8 mouse cellular contexts compared by ENCODE assay signal in the genomic region with DNA sequence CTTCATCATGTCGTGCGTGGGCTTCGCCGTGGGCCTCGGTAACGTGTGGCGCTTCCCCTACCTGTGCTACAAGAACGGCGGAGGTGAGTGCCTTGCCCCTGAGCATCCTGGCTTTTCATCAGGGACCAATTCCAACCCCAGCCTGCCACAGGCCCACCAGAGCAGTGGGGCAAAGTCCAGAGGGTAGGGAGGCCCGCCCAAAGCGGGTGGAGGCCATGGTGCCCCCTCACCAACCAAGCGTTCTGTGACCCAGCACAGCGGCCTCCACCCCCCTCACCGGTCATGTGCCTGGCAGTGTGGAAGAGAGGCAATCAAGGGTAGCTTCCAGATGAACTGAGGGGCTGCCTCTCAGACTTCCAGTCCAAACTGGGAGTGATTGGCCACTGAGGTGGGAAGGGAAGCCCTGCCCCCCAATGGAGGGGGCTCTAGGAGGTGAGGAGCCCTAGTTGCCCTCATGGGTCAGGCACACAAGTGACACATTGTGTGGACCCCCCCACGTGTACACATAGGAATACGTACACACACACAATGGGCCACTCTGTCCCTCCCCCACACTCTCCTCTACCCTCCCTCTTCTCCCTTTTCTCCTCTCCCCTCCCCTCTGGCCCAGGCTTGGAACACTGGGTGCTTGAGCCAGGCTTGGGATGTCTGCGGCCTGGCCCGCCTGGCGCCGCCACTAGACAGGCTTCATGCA. TPM values are rescaled to one million over a fixed set of nuclear protein-coding genes. Genes with fewer than 3 reads are reported as not detected.
A peak's percentile ranks its signal among the peaks of the same experiment; 100 is the strongest.
DNase-seq lines count a peak whose midpoint lies in the region; ATAC-seq and TF ChIP-seq lines count a peak whose summit lies in the region.

No protein-coding gene starts in this region.

- H3K36me3 ChIP-seq in forebrain, embryonic 15.5 days, result no peaks in the 10 kb centered on the region
- H3K36me3 ChIP-seq in hindbrain, postnatal 0 days (ENCODE audit: insufficient read depth, low read length), result no peaks in the 10 kb centered on the region
- peaks cover 27% of the 10 kb centered on the region for H3K36me3 ChIP-seq in limb, embryonic 15.5 days
- 0 out of 2 replicates have a peak, but pooled peaks cover 5% of the 10 kb centered on the region for H3K36me3 ChIP-seq in neural tube, embryonic 15.5 days

- H3K9me3 ChIP-seq in forebrain, embryonic 15.5 days, result no peaks in the 10 kb centered on the region
- no peaks in the 10 kb centered on the region for H3K9me3 ChIP-seq in hindbrain, postnatal 0 days (ENCODE audit: low read length)
- H3K9me3 ChIP-seq in limb, embryonic 15.5 days, result no peaks in the 10 kb centered on the region
- H3K9me3 ChIP-seq in neural tube, embryonic 15.5 days (replicated peaks), result no peaks in the 10 kb centered on the region

- no peak for DNase-seq in frontal cortex, postnatal 14 days (ENCODE audit: low spot score in 2 of 2)
- DNase-seq in hindbrain, postnatal 0 days (ENCODE audit: low spot score), result peak; percentile 36
- DNase-seq in frontal cortex, postnatal 10 days (ENCODE audit: low spot score in 2 of 2), result no peak

- TF ChIP-seq CTCF in bone marrow macrophage, adult 2 months (IDR thresholded peaks at IDR 0.05; ENCODE audit: low read depth, low read length), result no peak
- no peak for TF ChIP-seq CTCF in hindbrain, postnatal 0 days (IDR thresholded peaks at IDR 0.05; ENCODE audit: low read depth)

- peak overlapping the region; percentile 63 for H3K27ac ChIP-seq in bone marrow macrophage, adult 2 months (ENCODE audit: insufficient read depth, low read depth, low read length)
- H3K27ac ChIP-seq in forebrain, embryonic 15.5 days (replicated peaks), result peak overlapping the region; percentile 40
- H3K27ac ChIP-seq in hindbrain, postnatal 0 days, result peak overlapping the region; percentile 73; the same call in 1 of the 2 replicates
- H3K27ac ChIP-seq in limb, embryonic 15.5 days, result peak overlapping the region; percentile 76
- peak overlapping the region; percentile 74 for H3K27ac ChIP-seq in neural tube, embryonic 15.5 days (replicated peaks)

- 26% methylated on average over 20 of the region's 20 CpGs for WGBS in forebrain, embryonic 15.5 days
- 28% methylated on average over 20 of the region's 20 CpGs for WGBS in hindbrain, postnatal 0 days
- WGBS in limb, embryonic 15.5 days, result 23% methylated on average over 20 of the region's 20 CpGs
- 27% methylated on average over 20 of the region's 20 CpGs for WGBS in neural tube, embryonic 15.5 days

- peak overlapping the region; percentile 66 for H3K4me2 ChIP-seq in forebrain, embryonic 15.5 days (replicated peaks)
- H3K4me2 ChIP-seq in hindbrain, postnatal 0 days (ENCODE audit: low read depth, low read length), result peak overlapping the region; percentile 65
- peak overlapping the region; percentile 67 for H3K4me2 ChIP-seq in limb, embryonic 15.5 days
- H3K4me2 ChIP-seq in neural tube, embryonic 15.5 days, result peak overlapping the region; percentile 66

- peak overlapping the region; percentile 81 for H3K4me3 ChIP-seq in bone marrow macrophage, adult 2 months (ENCODE audit: insufficient read depth, low read length)
- peak overlapping the region; percentile 67 for H3K4me3 ChIP-seq in forebrain, embryonic 15.5 days
- peak overlapping the region; percentile 58 for H3K4me3 ChIP-seq in hindbrain, postnatal 0 days (ENCODE audit: low read length)
- peak overlapping the region; percentile 63 for H3K4me3 ChIP-seq in limb, embryonic 15.5 days
- H3K4me3 ChIP-seq in neural tube, embryonic 15.5 days (replicated peaks), result peak overlapping the region; percentile 57

- peak; percentile 32; the same call in 1 of the 2 replicates for ATAC-seq in frontal cortex, adult (ENCODE audit: low TSS enrichment)
- ATAC-seq in forebrain, embryonic 15.5 days (replicated peaks), result peak; percentile 23
- ATAC-seq in hindbrain, postnatal 0 days, result peak; percentile 68
- ATAC-seq in limb, embryonic 15.5 days (ENCODE audit: insufficient number of reproducible peaks, low FRiP score, low TSS enrichment, low read depth), result 0 out of 2 replicates have a peak, but pooled peaks have one; percentile 16
- ATAC-seq in neural tube, embryonic 15.5 days (ENCODE audit: low FRiP score), result peak; percentile 33; the same call in 1 of the 2 replicates

- no peaks in the 10 kb centered on the region for H3K27me3 ChIP-seq in forebrain, embryonic 15.5 days
- H3K27me3 ChIP-seq in hindbrain, postnatal 0 days (ENCODE audit: insufficient read depth, low read length), result no peaks in the 10 kb centered on the region
- 0 out of 2 replicates have a peak, but pooled peaks cover 7% of the 10 kb centered on the region for H3K27me3 ChIP-seq in limb, embryonic 15.5 days
- H3K27me3 ChIP-seq in neural tube, embryonic 15.5 days (replicated peaks), result no peaks in the 10 kb centered on the region

- TF ChIP-seq POLR2A in bone marrow macrophage, adult 2 months (IDR thresholded peaks at IDR 0.05; ENCODE audit: borderline replicate concordance, low read depth, low read length), result no peak

- H3K4me1 ChIP-seq in bone marrow macrophage, adult 2 months (ENCODE audit: control insufficient read depth, insufficient read depth, low read length), result peaks cover 17% of the 10 kb centered on the region
- H3K4me1 ChIP-seq in forebrain, embryonic 15.5 days, result peaks cover 22% of the 10 kb centered on the region
- H3K4me1 ChIP-seq in hindbrain, postnatal 0 days (ENCODE audit: insufficient read depth, low read length), result no peaks in the 10 kb centered on the region
- H3K4me1 ChIP-seq in limb, embryonic 15.5 days, result peaks cover 15% of the 10 kb centered on the region
- H3K4me1 ChIP-seq in neural tube, embryonic 15.5 days, result peaks cover 16% of the 10 kb centered on the region

- peak overlapping the region; percentile 68 for H3K9ac ChIP-seq in forebrain, embryonic 15.5 days (replicated peaks)
- H3K9ac ChIP-seq in hindbrain, postnatal 0 days (replicated peaks; ENCODE audit: low read length), result peak overlapping the region; percentile 74
- H3K9ac ChIP-seq in limb, embryonic 15.5 days, result peak overlapping the region; percentile 63
- peak overlapping the region; percentile 70 for H3K9ac ChIP-seq in neural tube, embryonic 15.5 days (replicated peaks)

RNA-seq across cellular contexts. Expression of a gene that starts 1.2 kb away (rescaled TPM):
- 39.8 and 41.2 TPM in 2 replicates for polyA plus RNA-seq in bone marrow macrophage, adult 2 months (2012; ENCODE audit: insufficient read depth, insufficient read length, missing spikeins)
- polyA plus RNA-seq in forebrain, embryonic 15.5 days (2015; fragmentation: Nextera tagmentation; extraction: Ambion mirVana), result 6.5 and 7.0 TPM in 2 replicates
- total RNA-seq in hindbrain, postnatal 0 days (2014; rRNA removed), result 60.6 and 61.1 TPM in 2 replicates
- polyA plus RNA-seq in hindbrain, postnatal 0 days (2015; fragmentation: Nextera tagmentation; extraction: Ambion mirVana), result 7.6 and 8.2 TPM in 2 replicates
- polyA plus RNA-seq in limb, embryonic 15.5 days (2015; fragmentation: Nextera tagmentation; extraction: Ambion mirVana), result 7.2 and 8.3 TPM in 2 replicates
- polyA plus RNA-seq in neural tube, embryonic 15.5 days (2015; fragmentation: Nextera tagmentation; extraction: Ambion mirVana), result 8.2 TPM in 2 replicates

RNA-seq across cellular contexts. Expression of a gene that starts 14.2 kb away (rescaled TPM):
- polyA plus RNA-seq in bone marrow macrophage, adult 2 months (2012; ENCODE audit: insufficient read depth, insufficient read length, missing spikeins), result not detected in 2 replicates
- 105 and 109 TPM in 2 replicates for polyA plus RNA-seq in forebrain, embryonic 15.5 days (2015; fragmentation: Nextera tagmentation; extraction: Ambion mirVana)
- total RNA-seq in hindbrain, postnatal 0 days (2014; rRNA removed), result 109 and 116 TPM in 2 replicates
- polyA plus RNA-seq in hindbrain, postnatal 0 days (2015; fragmentation: Nextera tagmentation; extraction: Ambion mirVana), result 145 and 149 TPM in 2 replicates
- 15.6 and 16.2 TPM in 2 replicates for polyA plus RNA-seq in limb, embryonic 15.5 days (2015; fragmentation: Nextera tagmentation; extraction: Ambion mirVana)
- 156 and 187 TPM in 2 replicates for polyA plus RNA-seq in neural tube, embryonic 15.5 days (2015; fragmentation: Nextera tagmentation; extraction: Ambion mirVana)

RNA-seq across cellular contexts. Expression of a gene that starts 34.9 kb away (rescaled TPM):
- not detected in 2 replicates for polyA plus RNA-seq in bone marrow macrophage, adult 2 months (2012; ENCODE audit: insufficient read depth, insufficient read length, missing spikeins)
- 0.33 and 0.43 TPM in 2 replicates for polyA plus RNA-seq in forebrain, embryonic 15.5 days (2015; fragmentation: Nextera tagmentation; extraction: Ambion mirVana)
- 2.3 and 3.3 TPM in 2 replicates for total RNA-seq in hindbrain, postnatal 0 days (2014; rRNA removed)
- polyA plus RNA-seq in hindbrain, postnatal 0 days (2015; fragmentation: Nextera tagmentation; extraction: Ambion mirVana), result 1.1 and 1.3 TPM in 2 replicates
- polyA plus RNA-seq in limb, embryonic 15.5 days (2015; fragmentation: Nextera tagmentation; extraction: Ambion mirVana), result 6.3 and 7.1 TPM in 2 replicates
- polyA plus RNA-seq in neural tube, embryonic 15.5 days (2015; fragmentation: Nextera tagmentation; extraction: Ambion mirVana), result 1.0 and 1.8 TPM in 2 replicates

RNA-seq across cellular contexts. Expression of a gene that starts 41.9 kb away (rescaled TPM):
- 211 and 212 TPM in 2 replicates for polyA plus RNA-seq in bone marrow macrophage, adult 2 months (2012; ENCODE audit: insufficient read depth, insufficient read length, missing spikeins)
- polyA plus RNA-seq in forebrain, embryonic 15.5 days (2015; fragmentation: Nextera tagmentation; extraction: Ambion mirVana), result 98.3 and 101 TPM in 2 replicates
- 50.1 and 50.6 TPM in 2 replicates for total RNA-seq in hindbrain, postnatal 0 days (2014; rRNA removed)
- polyA plus RNA-seq in hindbrain, postnatal 0 days (2015; fragmentation: Nextera tagmentation; extraction: Ambion mirVana), result 150 and 157 TPM in 2 replicates
- 271 and 276 TPM in 2 replicates for polyA plus RNA-seq in limb, embryonic 15.5 days (2015; fragmentation: Nextera tagmentation; extraction: Ambion mirVana)
- 146 and 166 TPM in 2 replicates for polyA plus RNA-seq in neural tube, embryonic 15.5 days (2015; fragmentation: Nextera tagmentation; extraction: Ambion mirVana)

RNA-seq across cellular contexts. Expression of a gene that starts 42.3 kb away (rescaled TPM):
- 79.6 and 89.1 TPM in 2 replicates for polyA plus RNA-seq in bone marrow macrophage, adult 2 months (2012; ENCODE audit: insufficient read depth, insufficient read length, missing spikeins)
- 11.1 and 12.0 TPM in 2 replicates for polyA plus RNA-seq in forebrain, embryonic 15.5 days (2015; fragmentation: Nextera tagmentation; extraction: Ambion mirVana)
- total RNA-seq in hindbrain, postnatal 0 days (2014; rRNA removed), result 16.6 and 18.0 TPM in 2 replicates
- 8.4 and 8.5 TPM in 2 replicates for polyA plus RNA-seq in hindbrain, postnatal 0 days (2015; fragmentation: Nextera tagmentation; extraction: Ambion mirVana)
- 15.0 and 18.1 TPM in 2 replicates for polyA plus RNA-seq in limb, embryonic 15.5 days (2015; fragmentation: Nextera tagmentation; extraction: Ambion mirVana)
- 13.6 and 15.5 TPM in 2 replicates for polyA plus RNA-seq in neural tube, embryonic 15.5 days (2015; fragmentation: Nextera tagmentation; extraction: Ambion mirVana)

Comparison
In these comparisons a context has a peak if more than half of its experiments do, and no peak if none do; other contexts are left out.
1. ATAC-seq: peak in every context shown above with its lines; median percentile 68 in hindbrain, postnatal 0 days; 33 in neural tube, embryonic 15.5 days; 32 in frontal cortex, adult; 23 in forebrain, embryonic 15.5 days; 16 in limb, embryonic 15.5 days.
2. RNA of a gene that starts 14.2 kb away (polyA plus RNA-seq): 156 to 187 TPM in neural tube, embryonic 15.5 days, 145 to 149 TPM in hindbrain, postnatal 0 days, 105 to 109 TPM in forebrain, embryonic 15.5 days and 15.6 to 16.2 TPM in limb, embryonic 15.5 days; not detected in bone marrow macrophage, adult 2 months; every median in the first group is over 10 times any median in the second.
3. Peak in every context shown above with its lines, with median percentiles within 50 percentile points of each other: H3K27ac ChIP-seq, H3K4me3 ChIP-seq, H3K4me2 ChIP-seq and H3K9ac ChIP-seq.